Mouse (Mus musculus): ENCODE data around the gene Zfp385a.
A peak's percentile ranks its signal among the peaks of the same experiment; 100 is the strongest.

GRCm38 (mm10) chr15:103272419-103273279 lies 67.2 kb downstream of the Zfp385a start, which contains the start of gene Copz1:
- TF ChIP-seq CTCF (IDR thresholded peaks at IDR 0.05; ENCODE audit: low read depth) (peak; percentile 60), EP300 (IDR thresholded peaks at IDR 0.05; ENCODE audit: low read depth) (no peak)

All from liver, postnatal 0 days (tissue).